Mouse (Mus musculus) midbrain, embryonic 16.5 days (tissue): ENCODE data around the gene Agmo. TPM values are rescaled to one million over a fixed set of nuclear protein-coding genes. Genes with fewer than 3 reads are reported as not detected.

Source experiments
- ATAC-seq: fragments of 200-750 bp; cut with Nextera tagmentation; 2 replicates; pipeline ENCODE4 v1.8.0; 2017; ENCODE audit warnings: moderate TSS enrichment
- H3K27ac ChIP-seq: fragments of 300-500 bp; sonication (generic); 2 replicates; pipeline ENCODE4 v1.5.1; 2014; ENCODE audit warnings: mild to moderate bottlenecking, low read length, mixed read lengths
- H3K27me3 ChIP-seq: fragments of 300-500 bp; sonication (generic); 2 replicates; pipeline ENCODE4 v1.6.1; 2014; ENCODE audit warnings: low read depth, low read length, mixed read lengths; ENCODE audit not compliant: control insufficient read depth, insufficient read depth
- H3K36me3 ChIP-seq: fragments of 300-500 bp; sonication (generic); 2 replicates; pipeline ENCODE4 v1.6.1; 2014; ENCODE audit warnings: mild to moderate bottlenecking, low read length, moderate library complexity, mixed read lengths; ENCODE audit not compliant: control insufficient read depth, insufficient read depth
- H3K4me1 ChIP-seq: fragments of 300-500 bp; sonication (generic); 2 replicates; pipeline ENCODE4 v1.6.1; 2014; ENCODE audit warnings: mild to moderate bottlenecking, low read length, mixed read lengths; ENCODE audit not compliant: control insufficient read depth, insufficient read depth
- H3K4me2 ChIP-seq: fragments of 300-500 bp; sonication (generic); 2 replicates; pipeline ENCODE4 v1.6.1; 2014; ENCODE audit warnings: mild to moderate bottlenecking, low read length, mixed read lengths
- H3K4me3 ChIP-seq: fragments of 300-500 bp; sonication (generic); 2 replicates; pipeline ENCODE4 v1.5.1; 2014; ENCODE audit warnings: low read depth, mild to moderate bottlenecking, low read length, moderate library complexity, mixed read lengths
- H3K9ac ChIP-seq: fragments of 300-500 bp; sonication (generic); 2 replicates; pipeline ENCODE4 v1.6.1; 2014; ENCODE audit warnings: low read depth, low read length, mixed read lengths
- H3K9me3 ChIP-seq: fragments of 300-500 bp; sonication (generic); replicated peaks from 2 replicates; pipeline ENCODE4 v1.6.1; 2014; ENCODE audit warnings: mild to moderate bottlenecking, low read length, mixed read lengths; ENCODE audit not compliant: control insufficient read depth, poor library complexity, severe bottlenecking
- WGBS: fragments of 180-500 bp; shearing (Covaris S2); extraction: QIAGEN DNeasy Blood & Tissue Kit; methylation state at CpG from one replicate; pipeline ENCODE4 v1.1.7; 2014; 5-methylcytosine and 5-hydroxymethylcytosine counted together
- polyA plus RNA-seq: library from polyadenylated mRNA; unstranded; fragments of >200 nt; fragmentation: Nextera tagmentation; extraction: Ambion mirVana; gene quantifications from 2 replicates; pipeline ENCODE4 v1.2.1, GENCODE M21; 2015

Gene Agmo
- polyA plus RNA-seq, 1 experiment from 2014 or later: 0.79 TPM

DNA sequence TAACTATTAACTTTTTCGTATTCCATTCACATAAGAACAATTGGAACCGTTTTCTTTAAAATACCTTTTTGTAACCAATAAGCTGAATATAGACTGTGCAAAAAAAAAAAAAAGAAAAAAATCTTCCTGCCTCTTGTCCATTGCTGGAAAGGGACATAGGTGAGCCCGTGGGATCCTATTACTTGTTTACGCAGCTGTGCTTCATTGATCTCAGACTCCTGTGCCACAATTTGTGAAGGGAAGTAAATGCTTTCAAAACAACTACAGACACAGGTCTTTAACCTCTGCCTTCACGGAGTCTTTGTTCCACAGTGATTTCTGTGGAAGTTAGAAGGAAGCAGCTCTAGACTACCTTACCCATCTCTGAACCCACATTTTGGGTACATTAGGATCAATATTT lies 104.3 kb downstream of the Agmo start:
- Histone ChIP-seq H3K4me2 (no peak overlapping the region), H3K4me3 (no peak overlapping the region), H3K36me3 (no peaks in the 10 kb centered on the region), H3K27me3 (no peaks in the 10 kb centered on the region), H3K9ac (no peak overlapping the region), H3K27ac (no peak overlapping the region), H3K9me3 (no peaks in the 10 kb centered on the region), H3K4me1 (no peaks in the 10 kb centered on the region)
- WGBS: 77% methylated on average over 5 of the region's 5 CpGs
- no peak for ATAC-seq

DNA sequence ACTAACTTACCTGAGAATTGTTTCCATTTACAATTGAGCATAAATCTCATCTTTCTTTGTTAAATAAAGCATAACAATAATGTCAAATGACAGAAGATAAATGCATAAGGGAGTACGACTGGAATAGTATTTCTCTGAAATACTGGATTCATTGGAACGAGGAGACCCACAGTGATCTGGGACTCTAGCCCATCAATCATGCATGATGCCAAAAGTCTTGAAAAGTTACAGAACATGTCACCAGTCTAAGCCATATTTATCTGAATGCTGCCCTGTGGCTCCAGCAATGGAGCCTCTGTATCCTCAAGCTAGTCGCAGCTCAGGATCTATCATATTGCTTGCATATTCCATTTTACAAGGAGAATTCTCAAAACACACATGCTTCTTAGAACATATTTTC lies 150.9 kb downstream of the Agmo start:
- Histone ChIP-seq H3K9me3 (no peaks in the 10 kb centered on the region), H3K36me3 (no peaks in the 10 kb centered on the region), H3K4me2 (no peak overlapping the region), H3K4me3 (no peak overlapping the region), H3K4me1 (no peaks in the 10 kb centered on the region), H3K27me3 (no peaks in the 10 kb centered on the region), H3K27ac (no peak overlapping the region), H3K9ac (no peak overlapping the region)
- WGBS: 94% methylated on average over 3 of the region's 3 CpGs
- no peak for ATAC-seq

DNA sequence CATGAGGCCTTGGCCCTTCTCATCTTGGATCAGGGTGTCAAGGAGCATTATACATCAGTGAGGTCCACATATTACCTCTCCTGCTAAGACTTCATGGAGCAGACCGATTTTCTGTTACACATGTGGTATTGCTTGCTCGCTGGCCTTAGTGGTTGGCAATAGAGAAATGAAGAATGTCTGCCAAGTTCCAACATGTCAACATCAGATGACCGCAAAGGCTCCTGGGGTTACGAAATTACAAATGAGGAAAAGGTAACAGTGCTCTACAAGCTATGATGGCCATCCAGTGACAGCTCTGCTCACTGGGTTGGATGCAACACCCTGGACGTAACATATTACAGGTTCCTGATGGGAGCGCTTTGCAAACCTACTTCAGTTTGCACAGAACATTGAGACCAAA lies 161.1 kb downstream of the Agmo start:
- ATAC-seq: no peak
- no peaks in the 10 kb centered on the region for H3K36me3 ChIP-seq
- no peak overlapping the region for H3K4me3 ChIP-seq
- H3K4me2 ChIP-seq: no peak overlapping the region
- WGBS: 95% methylated on average over 6 of the region's 6 CpGs
- H3K27me3 ChIP-seq: no peaks in the 10 kb centered on the region
- H3K27ac ChIP-seq: no peak overlapping the region
- no peak overlapping the region for H3K9ac ChIP-seq
- no peaks in the 10 kb centered on the region for H3K4me1 ChIP-seq
- H3K9me3 ChIP-seq: no peaks in the 10 kb centered on the region

GRCm38 (mm10) chr12:37426350-37426749 lies 184.9 kb downstream of the Agmo start:
- 92% methylated on average over 5 of the region's 5 CpGs for WGBS
- H3K9ac ChIP-seq: no peak overlapping the region
- no peaks in the 10 kb centered on the region for H3K4me1 ChIP-seq
- H3K36me3 ChIP-seq: no peaks in the 10 kb centered on the region
- H3K9me3 ChIP-seq: no peaks in the 10 kb centered on the region
- no peak overlapping the region for H3K27ac ChIP-seq
- no peak overlapping the region for H3K4me3 ChIP-seq
- H3K4me2 ChIP-seq: no peak overlapping the region
- no peaks in the 10 kb centered on the region for H3K27me3 ChIP-seq
- ATAC-seq: no peak

DNA sequence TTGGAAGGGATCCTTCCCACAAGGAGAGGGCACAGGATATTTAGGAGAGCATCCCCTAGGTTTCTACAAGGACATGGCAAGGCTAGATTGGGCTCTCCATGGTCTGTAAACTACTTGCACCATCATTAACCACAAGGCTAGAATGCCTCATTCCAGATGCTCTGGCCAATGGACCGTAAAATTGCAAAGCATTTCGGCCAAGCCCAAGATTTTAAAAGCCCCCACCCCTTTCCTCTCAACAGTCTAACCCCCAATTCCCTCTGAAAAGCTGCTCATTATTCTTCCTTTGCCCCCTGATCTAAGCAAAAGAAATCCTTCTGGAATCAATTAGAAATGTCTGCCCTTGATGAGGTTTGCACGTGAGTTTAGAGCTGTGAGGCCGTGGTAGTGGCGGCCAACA lies 185.3 kb downstream of the Agmo start:
- H3K36me3 ChIP-seq: no peaks in the 10 kb centered on the region
- H3K9ac ChIP-seq: no peak overlapping the region
- no peak overlapping the region for H3K27ac ChIP-seq
- no peak overlapping the region for H3K4me3 ChIP-seq
- no peaks in the 10 kb centered on the region for H3K27me3 ChIP-seq
- no peak overlapping the region for H3K4me2 ChIP-seq
- WGBS: 70% methylated on average over 5 of the region's 5 CpGs
- ATAC-seq: no peak
- no peaks in the 10 kb centered on the region for H3K4me1 ChIP-seq
- no peaks in the 10 kb centered on the region for H3K9me3 ChIP-seq

DNA sequence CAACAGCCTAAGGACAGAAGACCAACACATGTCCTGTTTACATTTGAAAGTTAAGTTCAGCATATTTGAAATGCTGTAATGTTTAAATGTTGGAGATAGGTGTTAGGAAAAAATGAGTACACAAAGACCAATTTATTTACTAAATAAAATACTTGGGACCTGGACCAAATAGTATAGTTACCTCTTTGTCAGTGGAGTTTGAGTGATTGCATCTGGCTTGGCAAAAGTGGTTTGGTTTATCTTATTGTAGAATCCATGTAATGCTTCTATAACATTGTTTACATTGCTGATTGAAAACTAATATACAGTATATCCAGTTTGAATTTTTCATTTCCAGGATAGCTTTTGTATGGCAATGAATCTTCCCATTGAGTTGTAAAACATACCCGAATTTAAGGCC lies 193.0 kb downstream of the Agmo start:
- Histone ChIP-seq H3K4me1 (no peaks in the 10 kb centered on the region), H3K27me3 (no peaks in the 10 kb centered on the region), H3K4me3 (no peak overlapping the region), H3K27ac (no peak overlapping the region), H3K36me3 (no peaks in the 10 kb centered on the region), H3K9me3 (no peaks in the 10 kb centered on the region), H3K9ac (no peak overlapping the region), H3K4me2 (no peak overlapping the region)
- WGBS: 71% methylated on average over 1 of the region's 1 CpGs
- no peak for ATAC-seq

- no peak for ATAC-seq
- Histone ChIP-seq H3K4me1 (no peaks in the 10 kb centered on the region), H3K9me3 (no peaks in the 10 kb centered on the region), H3K27me3 (no peaks in the 10 kb centered on the region), H3K27ac (no peak overlapping the region), H3K36me3 (no peaks in the 10 kb centered on the region), H3K4me3 (no peak overlapping the region), H3K9ac (no peak overlapping the region), H3K4me2 (no peak overlapping the region)
- WGBS: 97% methylated on average over 3 of the region's 3 CpGs
Measured at GRCm38 (mm10) chr12:37442486-37443013, 201.1 kb downstream of the Agmo start.

GRCm38 (mm10) chr12:37445255-37445654 lies 203.8 kb downstream of the Agmo start:
- peak; percentile 60; the same call in 1 of the 2 replicates for ATAC-seq
- Histone ChIP-seq H3K9ac (no peak overlapping the region), H3K4me1 (no peaks in the 10 kb centered on the region), H3K9me3 (no peaks in the 10 kb centered on the region), H3K27me3 (no peaks in the 10 kb centered on the region), H3K36me3 (no peaks in the 10 kb centered on the region), H3K4me2 (no peak overlapping the region), H3K27ac (no peak overlapping the region), H3K4me3 (no peak overlapping the region)
- 45% methylated on average over 9 of the region's 9 CpGs for WGBS

GRCm38 (mm10) chr12:37449597-37449996 lies 208.2 kb downstream of the Agmo start:
- no peaks in the 10 kb centered on the region for H3K36me3 ChIP-seq
- ATAC-seq: peak; percentile 39; the same call in 1 of the 2 replicates

More at GRCm38 (mm10) chr12:37449597-37449996, 208.2 kb downstream of the Agmo start:
- 33% methylated on average over 2 of the region's 2 CpGs for WGBS
- no peak overlapping the region for H3K4me3 ChIP-seq
- no peak overlapping the region for H3K9ac ChIP-seq
- H3K4me1 ChIP-seq: no peaks in the 10 kb centered on the region
- no peaks in the 10 kb centered on the region for H3K9me3 ChIP-seq
- H3K4me2 ChIP-seq: no peak overlapping the region
- no peak overlapping the region for H3K27ac ChIP-seq
- H3K27me3 ChIP-seq: no peaks in the 10 kb centered on the region
